Comparison of ENCODE assay signal across 7 mouse cellular contexts in genomic region chr7:111028281-111029045, GRCm38 (mm10). TPM values are rescaled to one million over a fixed set of nuclear protein-coding genes. Genes with fewer than 3 reads are reported as not detected.
A peak's percentile ranks its signal among the peaks of the same experiment; 100 is the strongest.
DNase-seq lines count a peak whose midpoint lies in the region; ATAC-seq and TF ChIP-seq lines count a peak whose summit lies in the region.

Ctr9 (plus strand) TSS chr7:111028951.

- peak within 1 kb of the TSS; percentile 83 for H3K4me3 ChIP-seq in embryonic facial prominence, embryonic 12.5 days
- H3K4me3 ChIP-seq in kidney, adult 2 months (ENCODE audit: insufficient read depth, low read depth, low read length), result peak within 1 kb of the TSS; percentile 85
- H3K4me3 ChIP-seq in limb, embryonic 12.5 days (replicated peaks), result peak within 1 kb of the TSS; percentile 86
- peak within 1 kb of the TSS; percentile 98 for H3K4me3 ChIP-seq in midbrain, embryonic 15.5 days
- H3K4me3 ChIP-seq in spleen, adult 2 months (ENCODE audit: extremely low read depth, insufficient read depth, insufficient read length), result peak within 1 kb of the TSS; percentile 100

- peak; percentile 91 for ATAC-seq in embryonic facial prominence, embryonic 12.5 days (ENCODE audit: insufficient number of reproducible peaks, insufficient read depth, low FRiP score, low TSS enrichment)
- peak; percentile 94 for ATAC-seq in limb, embryonic 12.5 days (ENCODE audit: insufficient number of reproducible peaks, insufficient read depth, low FRiP score, low TSS enrichment, low read depth)
- peak; percentile 98 for ATAC-seq in midbrain, embryonic 15.5 days (replicated peaks)

- H3K4me1 ChIP-seq in embryonic facial prominence, embryonic 12.5 days, result peaks cover 7% of the 10 kb centered on the region; the same call in 1 of the 2 replicates
- H3K4me1 ChIP-seq in kidney, adult 2 months (ENCODE audit: control insufficient read depth, insufficient read depth, low read length), result peaks cover 11% of the 10 kb centered on the region; the same call in 1 of the 2 replicates
- H3K4me1 ChIP-seq in limb, embryonic 12.5 days (replicated peaks), result peaks cover 12% of the 10 kb centered on the region
- H3K4me1 ChIP-seq in midbrain, embryonic 15.5 days, result peaks cover 21% of the 10 kb centered on the region
- peaks cover 2% of the 10 kb centered on the region; the same call in 1 of the 2 replicates for H3K4me1 ChIP-seq in spleen, adult 2 months (ENCODE audit: control insufficient read depth, insufficient read depth, insufficient read length)

- H3K27me3 ChIP-seq in embryonic facial prominence, embryonic 12.5 days, result no peaks in the 10 kb centered on the region
- no peaks in the 10 kb centered on the region for H3K27me3 ChIP-seq in kidney, adult 2 months (replicated peaks; ENCODE audit: control insufficient read depth, insufficient read depth, low read length)
- H3K27me3 ChIP-seq in limb, embryonic 12.5 days, result no peaks in the 10 kb centered on the region
- no peaks in the 10 kb centered on the region for H3K27me3 ChIP-seq in midbrain, embryonic 15.5 days (replicated peaks)
- no peaks in the 10 kb centered on the region for H3K27me3 ChIP-seq in spleen, adult 2 months (ENCODE audit: control insufficient read depth, insufficient read depth, low read length)

- H3K9me3 ChIP-seq in embryonic facial prominence, embryonic 12.5 days, result no peaks in the 10 kb centered on the region
- no peaks in the 10 kb centered on the region for H3K9me3 ChIP-seq in limb, embryonic 12.5 days
- H3K9me3 ChIP-seq in midbrain, embryonic 15.5 days, result no peaks in the 10 kb centered on the region

- H3K36me3 ChIP-seq in embryonic facial prominence, embryonic 12.5 days, result peaks cover 7% of the 10 kb centered on the region
- H3K36me3 ChIP-seq in kidney, adult 2 months (ENCODE audit: control insufficient read depth, insufficient read depth, low read length), result no peaks in the 10 kb centered on the region
- peaks cover 30% of the 10 kb centered on the region for H3K36me3 ChIP-seq in limb, embryonic 12.5 days
- H3K36me3 ChIP-seq in midbrain, embryonic 15.5 days (replicated peaks), result peaks cover 11% of the 10 kb centered on the region; the same call in 1 of the 2 replicates
- 0 out of 2 replicates have a peak, but pooled peaks cover 1% of the 10 kb centered on the region for H3K36me3 ChIP-seq in spleen, adult 2 months (ENCODE audit: control insufficient read depth, insufficient read depth, low read length)

- H3K4me2 ChIP-seq in embryonic facial prominence, embryonic 12.5 days (replicated peaks), result peak within 1 kb of the TSS; percentile 74
- peak within 1 kb of the TSS; percentile 68 for H3K4me2 ChIP-seq in limb, embryonic 12.5 days
- peak within 1 kb of the TSS; percentile 85 for H3K4me2 ChIP-seq in midbrain, embryonic 15.5 days

- no peak for TF ChIP-seq CTCF in kidney, adult 2 months (conservative IDR thresholded peaks at IDR 0.05; ENCODE audit: insufficient read depth, insufficient read length, low read depth, low read length)
- 0 out of 2 replicates have a peak, but pooled peaks have one; percentile 0 for TF ChIP-seq CTCF in spleen, adult 2 months (IDR thresholded peaks at IDR 0.05; ENCODE audit: extremely low read depth, insufficient read depth, insufficient read length, insufficient replicate concordance)

- WGBS in embryonic facial prominence, embryonic 12.5 days, result 6% methylated on average over 45 of the region's 45 CpGs
- 5% methylated on average over 45 of the region's 45 CpGs for WGBS in kidney, adult 2 months
- 7% methylated on average over 45 of the region's 45 CpGs for WGBS in limb, embryonic 12.5 days
- 6% methylated on average over 45 of the region's 45 CpGs for WGBS in midbrain, embryonic 15.5 days
- WGBS in spleen, adult 2 months, result 8% methylated on average over 45 of the region's 45 CpGs

- DNase-seq in adrenal gland, postnatal 25 days, result peak; percentile 93
- peak; percentile 94 to 98 for DNase-seq in heart, adult 18-20 months
- peak; percentile 96 for DNase-seq in kidney, adult 2 months
- DNase-seq in spleen, adult 2 months (ENCODE audit: low read depth in 1 of 2, low spot score in 2 of 2), result peak; percentile 75 to 90

- H3K27ac ChIP-seq in embryonic facial prominence, embryonic 12.5 days, result peak within 1 kb of the TSS; percentile 88
- H3K27ac ChIP-seq in kidney, adult 2 months (ENCODE audit: insufficient read depth, low read depth, low read length), result peak within 1 kb of the TSS; percentile 92
- peak within 1 kb of the TSS; percentile 85 for H3K27ac ChIP-seq in limb, embryonic 12.5 days
- H3K27ac ChIP-seq in midbrain, embryonic 15.5 days, result peak within 1 kb of the TSS; percentile 98
- H3K27ac ChIP-seq in spleen, adult 2 months (ENCODE audit: insufficient read depth, low read length), result peak within 1 kb of the TSS; percentile 97

- TF ChIP-seq POLR2A in kidney, adult 2 months (IDR thresholded peaks at IDR 0.05; ENCODE audit: low read depth, low read length), result peak; percentile 72
- peak; percentile 68 for TF ChIP-seq POLR2A in spleen, adult 2 months (IDR thresholded peaks at IDR 0.05; ENCODE audit: low read depth, low read length)

- H3K9ac ChIP-seq in embryonic facial prominence, embryonic 12.5 days, result peak within 1 kb of the TSS; percentile 71
- H3K9ac ChIP-seq in limb, embryonic 12.5 days (replicated peaks), result peak within 1 kb of the TSS; percentile 80
- peak within 1 kb of the TSS; percentile 86 for H3K9ac ChIP-seq in midbrain, embryonic 15.5 days

RNA-seq across cellular contexts. Expression of gene Ctr9, which starts in this region (rescaled TPM):
- total RNA-seq in adrenal gland, postnatal 25 days (2021), result 48.6 and 53.9 TPM in 2 replicates
- 89.7 and 94.5 TPM in 2 replicates for polyA plus RNA-seq in embryonic facial prominence, embryonic 12.5 days (2016; fragmentation: Nextera tagmentation; extraction: Ambion mirVana)
- 10 to 100 TPM; 12.6 to 15.7 TPM for total RNA-seq in heart, adult 18-20 months (2021)
- polyA plus RNA-seq in kidney, adult 2 months (2012; rRNA removed), result 11.5 and 12.7 TPM in 2 replicates
- 88.5 and 91.9 TPM in 2 replicates for polyA plus RNA-seq in limb, embryonic 12.5 days (2016; fragmentation: Nextera tagmentation; extraction: Ambion mirVana)
- 86.0 and 91.8 TPM in 2 replicates for polyA plus RNA-seq in midbrain, embryonic 15.5 days (2015; fragmentation: Nextera tagmentation; extraction: Ambion mirVana)
- polyA plus RNA-seq in spleen, adult 2 months (2012; rRNA removed), result 5.8 and 6.0 TPM in 2 replicates

Comparison
In these comparisons a context has a peak if more than half of its experiments do, and no peak if none do; other contexts are left out.
1. Peak in every context shown above with its lines: DNase-seq, ATAC-seq, H3K4me3 ChIP-seq and H3K27ac ChIP-seq.